Mouse (Mus musculus): ENCODE data around the gene Avpr1a. TPM values are rescaled to one million over a fixed set of nuclear protein-coding genes. Genes with fewer than 3 reads are reported as not detected.
A peak's percentile ranks its signal among the peaks of the same experiment; 100 is the strongest.

Gene Avpr1a
- 0.12 and 0.38 TPM in 2 replicates for polyA plus RNA-seq (2015; fragmentation: Nextera tagmentation; extraction: Ambion mirVana)

DNA sequence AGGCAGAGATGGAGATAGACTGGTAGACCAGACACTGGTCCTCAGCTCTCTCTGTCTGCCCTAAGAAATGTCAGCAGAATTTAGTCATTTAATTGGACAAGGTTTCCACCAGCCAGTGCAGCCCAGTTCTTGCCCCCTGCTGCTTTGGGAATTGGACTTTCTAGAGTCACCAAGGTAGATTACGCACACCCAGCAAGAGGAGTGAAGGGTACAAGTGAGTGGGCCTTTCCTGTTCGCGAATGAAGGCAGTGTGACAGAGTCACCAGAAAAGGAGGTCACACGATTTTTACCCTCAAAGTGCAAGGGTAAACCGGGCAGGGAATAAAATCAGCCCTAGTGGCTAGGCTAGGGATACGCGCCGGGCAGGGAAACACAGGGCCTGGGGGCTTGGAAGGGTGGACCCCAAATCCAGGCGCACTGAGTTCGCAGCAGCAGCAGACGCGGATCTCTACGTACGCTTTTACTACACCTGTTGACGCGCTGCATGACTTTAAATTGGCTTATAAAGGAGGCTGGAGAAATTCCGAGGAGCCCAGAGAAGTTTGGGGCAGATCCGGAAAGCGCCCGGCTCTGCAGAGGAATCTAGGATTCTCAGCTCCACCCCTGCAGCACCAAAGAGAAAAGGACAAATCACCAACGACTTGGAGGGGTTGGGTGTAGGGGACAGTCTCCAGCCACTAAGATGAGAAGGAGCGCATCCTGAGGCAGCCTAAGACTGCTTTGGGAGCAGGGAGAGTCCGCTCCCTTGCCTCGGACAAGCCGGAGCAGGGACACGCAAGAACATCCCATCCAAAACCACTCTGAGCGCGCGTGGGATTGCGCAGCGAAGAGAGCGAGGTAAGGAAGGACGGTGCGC lies at the start of gene Avpr1a:
TSS of gene Avpr1a (plus strand) at position 639 of the 856 bp plus-strand sequence.
- Histone ChIP-seq H3K27ac (replicated peaks) (no peak within 1 kb of the TSS), H3K9me3 (no peaks in the 10 kb centered on the region), H3K27me3 (replicated peaks) (peaks cover 49% of the 10 kb centered on the region), H3K4me3 (peak within 1 kb of the TSS; percentile 56), H3K9ac (peak within 1 kb of the TSS; percentile 67), H3K36me3 (no peaks in the 10 kb centered on the region), H3K4me1 (peaks cover 19% of the 10 kb centered on the region), H3K4me2 (peak within 1 kb of the TSS; percentile 95)
- WGBS: 6% methylated on average over 34 of the region's 34 CpGs
- no peak; the same call in 1 of the 2 replicates for ATAC-seq (ENCODE audit: extremely low read depth, insufficient number of reproducible peaks, low FRiP score, low TSS enrichment)

DNA sequence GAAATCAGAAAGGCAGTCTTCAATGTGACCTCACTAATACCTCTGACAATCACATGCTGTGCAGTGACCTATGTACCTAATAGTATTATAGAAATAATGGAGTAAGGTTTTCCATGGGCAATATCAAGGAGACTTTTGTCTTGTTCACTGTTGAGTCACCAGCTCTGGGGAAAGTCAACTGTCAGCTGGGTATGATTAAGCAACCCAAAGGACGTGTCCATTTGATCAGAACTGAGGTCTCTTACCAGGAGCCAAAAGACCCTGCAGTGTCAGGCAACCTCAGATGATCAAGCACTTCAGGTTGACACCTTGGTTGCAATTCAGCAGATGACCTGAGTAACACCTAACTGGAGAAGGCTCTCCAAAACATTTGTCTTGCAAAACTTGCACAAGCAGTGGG lies 46.0 kb upstream of the Avpr1a start:
- H3K36me3 ChIP-seq: no peaks in the 10 kb centered on the region
- no peak for ATAC-seq (ENCODE audit: extremely low read depth, insufficient number of reproducible peaks, low FRiP score, low TSS enrichment)
- H3K9me3 ChIP-seq: no peaks in the 10 kb centered on the region
- WGBS: 33% methylated on average over 1 of the region's 1 CpGs
- no peak overlapping the region for H3K27ac ChIP-seq (replicated peaks)
- H3K9ac ChIP-seq: no peak overlapping the region
- H3K4me3 ChIP-seq: no peak overlapping the region
- H3K4me2 ChIP-seq: no peak overlapping the region
- no peaks in the 10 kb centered on the region for H3K4me1 ChIP-seq
- no peaks in the 10 kb centered on the region for H3K27me3 ChIP-seq (replicated peaks)

DNA sequence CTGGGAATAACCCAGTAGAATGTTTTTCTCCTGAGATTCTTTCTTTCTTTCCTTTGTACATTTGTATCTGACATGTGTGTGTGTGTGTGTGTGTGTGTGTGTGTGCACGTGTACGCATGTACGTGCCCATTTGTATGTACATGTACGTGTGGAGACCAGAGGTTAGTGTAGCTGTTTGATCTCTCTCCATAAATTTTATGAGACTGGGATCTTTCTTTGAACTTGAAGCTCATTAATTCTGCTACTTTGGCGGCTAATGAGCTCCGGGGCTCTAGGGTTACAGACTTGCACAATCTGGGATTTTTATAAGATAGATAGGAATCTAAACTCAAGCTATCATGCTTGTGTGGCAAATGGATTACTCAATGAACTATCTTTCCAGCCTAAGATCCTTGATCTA lies 42.0 kb upstream of the Avpr1a start:
- H3K27me3 ChIP-seq (replicated peaks): no peaks in the 10 kb centered on the region
- H3K36me3 ChIP-seq: no peaks in the 10 kb centered on the region
- ATAC-seq (ENCODE audit: extremely low read depth, insufficient number of reproducible peaks, low FRiP score, low TSS enrichment): no peak
- 88% methylated on average over 6 of the region's 6 CpGs for WGBS
- no peaks in the 10 kb centered on the region for H3K9me3 ChIP-seq
- H3K4me3 ChIP-seq: no peak overlapping the region
- peaks cover 4% of the 10 kb centered on the region; the same call in 1 of the 2 replicates for H3K4me1 ChIP-seq
- H3K9ac ChIP-seq: no peak overlapping the region
- no peak overlapping the region for H3K27ac ChIP-seq (replicated peaks)
- H3K4me2 ChIP-seq: no peak overlapping the region

DNA sequence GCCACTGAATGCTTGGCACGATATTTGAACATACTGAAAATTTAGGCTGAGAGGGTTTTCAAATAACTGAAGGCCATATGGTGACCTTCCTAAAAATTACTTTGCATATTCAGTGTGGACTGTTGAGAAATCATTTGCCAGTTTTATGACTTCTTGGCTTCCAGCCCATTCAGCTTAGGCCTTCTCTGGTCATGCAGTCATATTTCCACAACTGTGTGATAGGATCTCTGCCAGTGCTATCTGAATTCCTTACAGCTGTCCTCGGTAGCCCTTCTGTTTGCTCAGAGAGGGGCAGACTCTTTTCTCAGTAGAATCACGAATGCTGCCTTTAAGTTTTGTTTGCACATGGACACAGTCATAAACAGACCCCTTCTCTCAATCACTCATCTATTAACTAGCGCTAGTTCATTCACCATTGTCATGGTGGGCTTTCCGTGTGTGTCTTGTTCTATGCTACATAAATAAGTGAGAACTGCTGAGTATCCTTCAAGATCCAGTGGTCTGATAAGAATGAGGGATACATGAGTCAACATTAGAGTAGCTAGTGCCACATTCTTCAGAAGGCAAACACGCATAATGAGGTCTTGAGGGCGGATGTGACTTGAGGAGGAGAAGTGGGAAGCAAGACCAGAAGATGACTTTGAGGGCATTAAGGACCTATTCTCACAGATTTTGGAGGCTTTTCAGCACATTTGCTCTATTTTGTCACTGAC lies 39.4 kb upstream of the Avpr1a start:
- no peak for ATAC-seq (ENCODE audit: extremely low read depth, insufficient number of reproducible peaks, low FRiP score, low TSS enrichment)

DNA sequence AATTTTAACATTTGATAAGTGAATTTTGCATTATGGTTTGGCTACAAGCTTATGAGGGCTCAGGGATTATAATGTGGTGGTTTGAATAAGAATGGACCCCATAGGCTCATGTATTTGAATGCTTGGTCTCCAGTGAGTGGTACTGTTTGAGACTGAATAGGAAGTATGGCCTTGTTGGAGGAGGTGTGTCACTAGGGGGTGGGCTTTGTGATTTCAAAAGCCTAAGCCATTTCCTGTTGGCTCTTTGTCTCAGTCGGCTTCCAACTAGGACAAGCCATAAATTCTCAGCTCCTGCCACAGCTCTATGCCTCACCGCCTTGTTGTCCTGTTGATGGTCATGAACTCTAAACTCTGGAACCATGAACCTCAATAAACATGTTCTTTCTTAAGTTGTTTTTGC lies 37.5 kb upstream of the Avpr1a start:
- Histone ChIP-seq H3K4me2 (no peak overlapping the region), H3K9me3 (no peaks in the 10 kb centered on the region), H3K4me1 (peaks cover 4% of the 10 kb centered on the region; the same call in 1 of the 2 replicates), H3K27ac (replicated peaks) (no peak overlapping the region), H3K9ac (no peak overlapping the region), H3K36me3 (no peaks in the 10 kb centered on the region), H3K4me3 (no peak overlapping the region), H3K27me3 (replicated peaks) (no peaks in the 10 kb centered on the region)
- 63% methylated on average over 2 of the region's 2 CpGs for WGBS
- ATAC-seq (ENCODE audit: extremely low read depth, insufficient number of reproducible peaks, low FRiP score, low TSS enrichment): no peak

More for the DNA sequence above, 39.4 kb upstream of the Avpr1a start:
- WGBS: 69% methylated on average over 7 of the region's 7 CpGs
- H3K27ac ChIP-seq (replicated peaks): no peak overlapping the region
- H3K9me3 ChIP-seq: no peaks in the 10 kb centered on the region
- H3K36me3 ChIP-seq: no peaks in the 10 kb centered on the region
- peaks cover 4% of the 10 kb centered on the region; the same call in 1 of the 2 replicates for H3K4me1 ChIP-seq
- no peaks in the 10 kb centered on the region for H3K27me3 ChIP-seq (replicated peaks)
- H3K9ac ChIP-seq: no peak overlapping the region
- H3K4me3 ChIP-seq: no peak overlapping the region
- no peak overlapping the region for H3K4me2 ChIP-seq

DNA sequence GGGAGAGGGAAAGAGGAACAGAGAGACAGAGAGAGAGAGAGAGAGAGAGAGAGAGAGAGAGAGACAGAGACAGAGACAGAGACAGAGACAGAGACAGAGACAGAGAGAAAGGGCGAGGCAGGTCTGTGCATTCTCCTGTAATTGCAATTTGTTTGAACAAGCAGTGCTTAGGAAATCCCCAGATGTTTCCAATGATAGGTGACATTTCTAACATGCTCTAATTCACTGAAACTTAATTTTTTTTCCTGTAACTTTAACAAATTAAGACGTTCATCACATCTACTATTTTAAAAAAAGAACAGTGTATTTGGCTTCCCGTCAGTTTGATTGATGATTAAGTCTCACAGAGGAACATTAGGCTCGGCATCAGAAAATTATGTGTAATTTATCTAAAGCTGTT lies 15.6 kb upstream of the Avpr1a start:
- ATAC-seq (ENCODE audit: extremely low read depth, insufficient number of reproducible peaks, low FRiP score, low TSS enrichment): no peak
- 48% methylated on average over 4 of the region's 4 CpGs for WGBS

DNA sequence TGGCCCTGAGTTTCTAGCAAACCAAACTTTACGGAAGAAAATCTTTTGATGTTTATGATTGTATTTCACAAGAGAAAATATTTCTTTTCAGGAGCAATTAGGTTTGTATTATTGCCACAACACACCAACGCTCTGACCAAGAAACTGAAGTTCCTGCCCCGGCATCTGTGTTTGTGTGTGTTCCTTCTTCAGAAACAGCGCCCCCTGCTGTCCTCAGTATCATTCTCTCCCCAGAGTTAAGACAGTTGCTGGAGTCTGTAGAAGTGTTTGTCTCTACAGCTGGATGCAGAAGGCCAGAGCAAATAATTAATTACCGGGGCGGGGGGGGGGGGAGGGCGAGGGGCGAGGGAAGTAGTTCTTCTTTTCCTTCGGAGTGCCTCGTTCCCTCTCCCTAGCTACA lies 1.0 kb upstream of the Avpr1a start:
- Histone ChIP-seq H3K27me3 (replicated peaks) (peaks cover 45% of the 10 kb centered on the region), H3K4me3 (no peak overlapping the region), H3K27ac (replicated peaks) (no peak overlapping the region), H3K36me3 (no peaks in the 10 kb centered on the region), H3K4me2 (no peak overlapping the region), H3K9ac (no peak overlapping the region), H3K9me3 (no peaks in the 10 kb centered on the region), H3K4me1 (peaks cover 19% of the 10 kb centered on the region)
- ATAC-seq (ENCODE audit: extremely low read depth, insufficient number of reproducible peaks, low FRiP score, low TSS enrichment): no peak
- WGBS: 30% methylated on average over 8 of the region's 10 CpGs

More for the DNA sequence above, 15.6 kb upstream of the Avpr1a start:
- Histone ChIP-seq H3K9ac (no peak overlapping the region), H3K4me3 (no peak overlapping the region), H3K9me3 (no peaks in the 10 kb centered on the region), H3K4me1 (no peaks in the 10 kb centered on the region), H3K36me3 (no peaks in the 10 kb centered on the region), H3K4me2 (no peak overlapping the region), H3K27ac (replicated peaks) (no peak overlapping the region), H3K27me3 (replicated peaks) (no peaks in the 10 kb centered on the region)

DNA sequence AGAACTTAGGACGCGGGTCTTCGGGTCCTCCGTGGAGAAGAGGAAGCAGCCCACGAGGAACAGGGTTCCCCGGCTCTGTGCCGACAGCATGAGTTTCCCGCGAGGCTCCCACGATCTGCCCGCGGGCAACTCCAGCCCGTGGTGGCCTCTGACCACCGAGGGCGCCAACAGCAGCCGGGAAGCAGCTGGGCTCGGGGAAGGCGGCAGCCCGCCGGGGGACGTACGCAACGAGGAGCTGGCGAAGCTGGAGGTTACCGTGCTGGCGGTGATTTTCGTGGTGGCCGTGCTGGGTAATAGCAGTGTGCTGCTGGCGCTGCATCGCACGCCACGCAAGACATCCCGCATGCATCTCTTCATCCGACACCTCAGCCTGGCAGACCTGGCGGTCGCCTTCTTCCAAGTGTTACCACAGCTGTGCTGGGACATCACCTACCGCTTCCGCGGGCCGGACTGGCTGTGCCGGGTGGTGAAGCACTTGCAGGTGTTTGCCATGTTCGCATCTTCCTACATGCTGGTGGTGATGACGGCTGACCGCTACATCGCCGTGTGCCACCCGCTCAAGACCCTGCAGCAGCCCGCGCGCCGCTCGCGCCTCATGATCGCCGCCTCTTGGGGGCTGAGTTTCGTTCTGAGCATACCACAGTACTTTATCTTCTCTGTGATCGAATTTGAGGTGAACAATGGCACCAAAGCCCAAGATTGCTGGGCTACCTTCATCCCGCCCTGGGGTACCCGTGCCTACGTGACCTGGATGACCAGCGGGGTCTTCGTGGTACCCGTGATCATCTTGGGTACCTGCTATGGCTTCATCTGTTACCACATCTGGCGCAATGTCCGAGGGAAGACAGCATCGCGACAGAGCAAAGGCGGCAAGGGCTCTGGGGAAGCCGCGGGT lies 665 bp downstream of the Avpr1a start:
- no peak for ATAC-seq (ENCODE audit: extremely low read depth, insufficient number of reproducible peaks, low FRiP score, low TSS enrichment)
- H3K27ac ChIP-seq (replicated peaks): no peak overlapping the region
- H3K27me3 ChIP-seq (replicated peaks): peaks cover 49% of the 10 kb centered on the region
- peak overlapping the region; percentile 67 for H3K9ac ChIP-seq
- H3K4me2 ChIP-seq: peak overlapping the region; percentile 95
- peaks cover 19% of the 10 kb centered on the region for H3K4me1 ChIP-seq
- peak overlapping the region; percentile 56 for H3K4me3 ChIP-seq
- H3K36me3 ChIP-seq: no peaks in the 10 kb centered on the region
- whole genome bisulfite sequencing: 2% methylated on average over 70 of the region's 70 CpGs
- H3K9me3 ChIP-seq: no peaks in the 10 kb centered on the region

DNA sequence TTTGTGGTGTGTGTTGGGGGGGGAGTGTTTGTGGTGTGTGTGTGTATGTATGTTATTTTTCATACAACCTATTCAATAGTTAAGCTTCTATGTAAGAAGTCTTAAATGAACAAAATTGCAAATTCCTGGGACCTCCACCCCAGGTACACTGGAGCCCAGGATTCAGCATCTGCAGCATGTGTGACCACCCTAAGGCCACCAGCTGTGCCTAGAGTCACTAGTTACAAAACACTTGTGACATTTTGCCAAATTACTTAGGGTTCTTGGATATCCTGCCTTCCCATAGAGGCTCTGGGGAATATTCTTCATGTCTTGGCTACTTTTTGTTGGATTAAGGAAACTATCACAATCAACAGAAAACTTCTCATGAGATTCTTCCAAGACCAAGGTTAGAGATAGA lies 1.6 kb downstream of the Avpr1a start:
- Histone ChIP-seq H3K4me3 (no peak overlapping the region), H3K4me2 (no peak overlapping the region)

DNA sequence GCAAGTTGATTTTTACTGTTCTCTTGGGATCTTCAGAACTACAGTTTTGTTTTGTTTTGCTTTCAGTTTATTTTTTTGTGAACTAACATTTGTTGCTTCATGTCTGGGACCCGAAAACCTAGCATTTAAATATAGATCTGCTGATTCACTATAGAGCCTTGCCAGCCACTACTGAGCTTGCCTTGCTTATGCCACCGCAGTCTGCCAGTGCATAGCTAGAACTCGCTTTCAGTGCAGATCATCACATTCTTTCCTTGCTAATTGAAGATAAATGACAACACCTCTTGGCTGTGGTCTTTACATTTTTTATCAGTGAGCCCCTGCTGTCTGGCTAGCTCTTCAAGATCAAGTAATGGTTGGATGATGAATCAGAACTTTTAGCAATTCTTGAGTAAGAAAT lies 5.2 kb downstream of the Avpr1a start:
- Histone ChIP-seq H3K4me1 (peaks cover 11% of the 10 kb centered on the region), H3K27me3 (replicated peaks) (peaks cover 33% of the 10 kb centered on the region), H3K9ac (no peak overlapping the region), H3K4me3 (no peak overlapping the region), H3K27ac (replicated peaks) (no peak overlapping the region), H3K36me3 (no peaks in the 10 kb centered on the region), H3K4me2 (peak overlapping the region; percentile 1; the same call in 1 of the 2 replicates), H3K9me3 (no peaks in the 10 kb centered on the region)
- 41% methylated on average over 3 of the region's 3 CpGs for WGBS
- ATAC-seq (ENCODE audit: extremely low read depth, insufficient number of reproducible peaks, low FRiP score, low TSS enrichment): no peak

More for the DNA sequence above, 1.6 kb downstream of the Avpr1a start:
- Histone ChIP-seq H3K9me3 (no peaks in the 10 kb centered on the region), H3K27me3 (replicated peaks) (peaks cover 49% of the 10 kb centered on the region), H3K9ac (no peak overlapping the region), H3K4me1 (peaks cover 19% of the 10 kb centered on the region), H3K27ac (replicated peaks) (no peak overlapping the region), H3K36me3 (no peaks in the 10 kb centered on the region)
- no peak for ATAC-seq (ENCODE audit: extremely low read depth, insufficient number of reproducible peaks, low FRiP score, low TSS enrichment)

DNA sequence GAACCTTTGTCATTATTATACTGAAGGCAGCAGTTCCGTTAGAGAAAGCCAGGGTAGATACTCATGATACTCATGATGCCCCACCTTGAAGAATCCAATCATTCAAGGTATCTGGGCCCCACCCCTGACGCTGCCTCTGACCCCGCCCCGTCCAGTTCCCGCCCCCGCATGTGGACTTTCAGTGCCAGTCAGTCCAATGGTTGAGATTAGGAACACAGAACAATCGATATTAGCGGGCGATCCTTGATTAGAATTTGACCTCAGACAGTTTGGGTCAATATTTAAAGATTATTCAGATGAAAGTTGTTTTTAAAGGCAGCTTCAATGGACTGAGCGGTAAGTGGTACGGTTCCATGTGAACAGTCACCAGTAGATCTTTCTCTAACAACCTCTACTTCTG lies 7.5 kb downstream of the Avpr1a start:
- Histone ChIP-seq H3K4me3 (no peak overlapping the region), H3K4me2 (no peak overlapping the region)
- 89% methylated on average over 11 of the region's 11 CpGs for WGBS

More for the DNA sequence above, 7.5 kb downstream of the Avpr1a start:
- peaks cover 6% of the 10 kb centered on the region; the same call in 1 of the 2 replicates for H3K9me3 ChIP-seq
- H3K36me3 ChIP-seq: no peaks in the 10 kb centered on the region
- peaks cover 13% of the 10 kb centered on the region for H3K27me3 ChIP-seq (replicated peaks)
- H3K27ac ChIP-seq (replicated peaks): no peak overlapping the region
- no peak for ATAC-seq (ENCODE audit: extremely low read depth, insufficient number of reproducible peaks, low FRiP score, low TSS enrichment)
- H3K9ac ChIP-seq: no peak overlapping the region
- no peaks in the 10 kb centered on the region for H3K4me1 ChIP-seq

Data from heart, embryonic 13.5 days (tissue).